Mouse (Mus musculus) forebrain, postnatal 0 days (tissue): ENCODE data around the gene Gsx2. TPM values are rescaled to one million over a fixed set of nuclear protein-coding genes. Genes with fewer than 3 reads are reported as not detected.

Source experiments
- ATAC-seq: fragments of 200-750 bp; cut with Nextera tagmentation; 2 replicates; pipeline ENCODE4 v1.8.0; 2017; ENCODE audit warnings: mild to moderate bottlenecking, moderate library complexity
- DNase-seq: peaks from one replicate; pipeline ENCODE4 v3.0.0-alpha.2; 2015
- H3K27ac ChIP-seq: fragments of 300-500 bp; sonication (generic); 2 replicates; pipeline ENCODE4 v1.5.1; 2014; ENCODE audit warnings: low read depth, mild to moderate bottlenecking, antibody characterized with exemption, low read length, moderate library complexity, mixed read lengths
- H3K27me3 ChIP-seq: fragments of 300-500 bp; sonication (generic); 2 replicates; pipeline ENCODE4 v1.6.1; 2014; ENCODE audit warnings: mild to moderate bottlenecking, low read length, mixed read lengths; ENCODE audit not compliant: insufficient read depth
- H3K36me3 ChIP-seq: fragments of 300-500 bp; sonication (generic); 2 replicates; pipeline ENCODE4 v1.6.1; 2014; ENCODE audit warnings: mild to moderate bottlenecking, moderate library complexity; ENCODE audit not compliant: insufficient read depth
- H3K4me1 ChIP-seq: fragments of 300-500 bp; sonication (generic); 2 replicates; pipeline ENCODE4 v1.6.1; 2014; ENCODE audit warnings: antibody characterized with exemption; ENCODE audit not compliant: insufficient read depth
- H3K4me2 ChIP-seq: fragments of 300-500 bp; sonication (generic); 2 replicates; pipeline ENCODE4 v1.6.1; 2014; ENCODE audit warnings: low read depth, mild to moderate bottlenecking, moderate library complexity
- H3K4me3 ChIP-seq: fragments of 300-500 bp; sonication (generic); 2 replicates; pipeline ENCODE4 v1.5.1; 2014; ENCODE audit warnings: low read depth, low read length, mixed read lengths
- H3K9ac ChIP-seq: fragments of 300-500 bp; sonication (generic); 2 replicates; pipeline ENCODE4 v1.6.1; 2014; ENCODE audit warnings: mild to moderate bottlenecking
- H3K9me3 ChIP-seq: fragments of 300-500 bp; sonication (generic); 2 replicates; pipeline ENCODE4 v1.6.1; 2016; ENCODE audit warnings: low read length
- CTCF ChIP-seq: sonication (generic); IDR thresholded peaks from 2 replicates; pipeline ENCODE4 v1.5.1; 2016; ENCODE audit warnings: antibody characterized with exemption, control low read depth, low read depth
- WGBS: fragments of 180-500 bp; shearing (Covaris S2); extraction: QIAGEN DNeasy Blood & Tissue Kit; methylation state at CpG from one replicate; pipeline ENCODE4 v1.1.7; 2014; 5-methylcytosine and 5-hydroxymethylcytosine counted together
- polyA plus RNA-seq: library from polyadenylated mRNA; unstranded; fragments of >200 nt; fragmentation: Nextera tagmentation; extraction: Ambion mirVana; gene quantifications from 2 replicates; pipeline ENCODE4 v1.2.1, GENCODE M21; 2015
- total RNA-seq: library from RNA; depleted of rRNA; stranded (reverse); fragments of >200 nt; gene quantifications from 2 replicates; pipeline ENCODE4 v1.2.3, GENCODE M21; 2014

The Gsx2 gene
- total and polyA plus RNA-seq, 2 experiments from 2014 or later = 1.5 to 1.7 TPM

DNA sequence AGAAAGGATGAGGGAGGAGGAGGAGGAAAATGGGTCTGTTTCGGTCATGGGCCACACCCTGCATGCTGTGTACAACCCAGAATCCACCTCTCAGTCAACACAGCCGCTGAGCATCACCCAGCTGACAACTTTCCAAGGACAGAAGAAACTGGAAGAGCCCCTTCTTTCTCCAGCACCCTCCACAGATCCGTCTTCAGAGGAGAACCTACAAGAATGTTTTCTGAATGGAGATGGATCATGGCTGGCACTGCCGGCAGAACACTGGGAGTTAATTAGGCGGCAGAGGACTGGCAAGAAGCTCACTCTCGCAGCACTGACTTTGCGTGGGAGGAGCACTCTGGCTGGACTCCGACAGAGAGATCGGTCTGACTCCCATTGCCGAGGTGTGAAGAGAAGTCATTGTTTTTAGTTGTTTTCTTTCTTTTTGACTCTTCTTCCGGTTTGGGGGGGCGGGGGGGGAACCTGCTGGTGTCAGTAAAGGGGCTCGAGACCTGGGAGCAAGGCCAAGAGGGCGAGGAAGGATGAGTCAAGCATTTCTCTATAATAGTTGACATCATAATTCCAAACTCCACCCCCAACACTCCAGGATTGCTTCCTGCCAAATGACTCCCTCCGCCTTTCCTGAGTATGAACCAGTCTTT lies 28.6 kb upstream of the Gsx2 start:
- H3K36me3 ChIP-seq = no peaks in the 10 kb centered on the region
- ATAC-seq (no peak), DNase-seq (no peak)
- H3K4me2 ChIP-seq = no peak overlapping the region
- no peak for TF ChIP-seq CTCF
- peaks cover 15% of the 10 kb centered on the region for H3K4me1 ChIP-seq
- no peak overlapping the region for H3K4me3 ChIP-seq
- 52% methylated on average over 15 of the region's 15 CpGs for WGBS
- H3K27ac ChIP-seq = no peak overlapping the region
- no peaks in the 10 kb centered on the region; the same call in 1 of the 2 replicates for H3K27me3 ChIP-seq
- H3K9me3 ChIP-seq = no peaks in the 10 kb centered on the region
- H3K9ac ChIP-seq = no peak overlapping the region

DNA sequence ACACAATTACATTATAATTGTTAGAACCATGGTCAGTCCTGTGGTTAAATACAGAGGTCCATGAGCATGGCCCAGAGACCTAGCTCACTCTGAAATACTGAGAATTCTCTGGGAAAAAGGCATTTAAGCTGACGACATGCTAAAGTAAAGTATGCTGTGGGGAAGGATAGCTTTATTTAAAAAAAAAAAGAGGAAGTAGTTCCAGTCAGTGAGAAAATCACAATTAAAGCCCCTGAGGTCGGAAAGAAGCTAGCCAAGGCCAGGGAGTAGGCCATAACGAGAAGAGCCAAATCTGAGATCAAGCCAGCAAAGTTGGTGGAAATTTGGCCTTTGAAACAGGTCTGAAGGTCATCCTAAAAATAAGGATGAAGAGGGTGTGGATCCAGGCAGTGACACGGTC lies 24.3 kb upstream of the Gsx2 start:
- Histone ChIP-seq H3K27ac (no peak overlapping the region), H3K4me1 (no peaks in the 10 kb centered on the region), H3K9ac (no peak overlapping the region), H3K4me2 (no peak overlapping the region), H3K27me3 (no peaks in the 10 kb centered on the region; the same call in 1 of the 2 replicates), H3K36me3 (no peaks in the 10 kb centered on the region), H3K4me3 (no peak overlapping the region), H3K9me3 (no peaks in the 10 kb centered on the region)
- WGBS = 73% methylated on average over 4 of the region's 4 CpGs
- ATAC-seq = no peak
- no peak for DNase-seq
- no peak for TF ChIP-seq CTCF

DNA sequence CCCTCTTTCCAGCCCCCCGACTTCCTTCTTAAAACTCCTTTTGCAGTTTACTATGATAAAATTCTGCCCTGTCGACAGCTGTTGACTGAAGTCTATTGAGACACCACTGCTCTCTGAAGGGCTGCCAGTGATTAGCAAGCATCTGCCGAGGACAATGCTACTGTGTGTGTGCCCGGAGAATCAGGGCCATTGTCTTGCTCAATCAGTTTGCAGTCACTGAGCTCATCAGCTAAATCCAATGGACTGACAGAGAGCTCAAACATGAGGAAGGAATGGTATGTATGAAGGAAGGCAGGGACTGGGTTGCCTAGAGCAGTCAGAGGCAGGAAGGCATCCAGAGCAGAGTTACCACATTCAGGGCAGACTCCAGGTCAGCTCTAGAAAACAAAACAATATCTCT lies 12.2 kb upstream of the Gsx2 start:
- 20% methylated on average over 4 of the region's 4 CpGs for WGBS
- Histone ChIP-seq H3K27ac (no peak overlapping the region), H3K4me1 (peaks cover 3% of the 10 kb centered on the region), H3K36me3 (no peaks in the 10 kb centered on the region), H3K27me3 (peaks cover 9% of the 10 kb centered on the region), H3K9me3 (no peaks in the 10 kb centered on the region), H3K4me3 (no peak overlapping the region), H3K9ac (no peak overlapping the region), H3K4me2 (no peak overlapping the region)
- DNase-seq (no peak), ATAC-seq (peak; percentile 36; the same call in 1 of the 2 replicates)
- TF ChIP-seq CTCF = no peak

DNA sequence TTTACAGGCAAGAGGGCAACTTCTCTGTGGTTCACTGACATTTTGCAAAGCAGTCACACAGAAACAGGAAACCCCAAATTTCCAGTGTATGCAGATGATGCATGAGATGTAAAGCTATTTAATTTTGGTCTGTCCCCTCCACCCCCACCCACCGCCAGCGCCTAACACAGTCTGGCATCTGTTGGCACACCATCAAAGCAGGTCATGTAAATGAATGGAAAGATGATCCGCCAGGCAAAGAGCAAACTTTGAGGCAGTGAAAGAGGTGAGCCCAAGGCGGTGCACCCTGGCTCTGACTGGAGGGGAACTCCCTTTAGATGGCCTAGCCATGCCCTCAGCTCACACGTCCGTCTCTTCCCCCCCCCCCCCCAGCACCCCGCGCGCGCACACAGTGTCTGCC lies 8.7 kb upstream of the Gsx2 start:
- WGBS = 9% methylated on average over 6 of the region's 10 CpGs
- DNase-seq (no peak), ATAC-seq (no peak)
- Histone ChIP-seq H3K9me3 (no peaks in the 10 kb centered on the region), H3K27ac (no peak overlapping the region), H3K9ac (no peak overlapping the region), H3K4me2 (peak overlapping the region; percentile 59), H3K36me3 (no peaks in the 10 kb centered on the region), H3K27me3 (peaks cover 20% of the 10 kb centered on the region), H3K4me1 (peaks cover 7% of the 10 kb centered on the region), H3K4me3 (peak overlapping the region; percentile 41)
- no peak for TF ChIP-seq CTCF

DNA sequence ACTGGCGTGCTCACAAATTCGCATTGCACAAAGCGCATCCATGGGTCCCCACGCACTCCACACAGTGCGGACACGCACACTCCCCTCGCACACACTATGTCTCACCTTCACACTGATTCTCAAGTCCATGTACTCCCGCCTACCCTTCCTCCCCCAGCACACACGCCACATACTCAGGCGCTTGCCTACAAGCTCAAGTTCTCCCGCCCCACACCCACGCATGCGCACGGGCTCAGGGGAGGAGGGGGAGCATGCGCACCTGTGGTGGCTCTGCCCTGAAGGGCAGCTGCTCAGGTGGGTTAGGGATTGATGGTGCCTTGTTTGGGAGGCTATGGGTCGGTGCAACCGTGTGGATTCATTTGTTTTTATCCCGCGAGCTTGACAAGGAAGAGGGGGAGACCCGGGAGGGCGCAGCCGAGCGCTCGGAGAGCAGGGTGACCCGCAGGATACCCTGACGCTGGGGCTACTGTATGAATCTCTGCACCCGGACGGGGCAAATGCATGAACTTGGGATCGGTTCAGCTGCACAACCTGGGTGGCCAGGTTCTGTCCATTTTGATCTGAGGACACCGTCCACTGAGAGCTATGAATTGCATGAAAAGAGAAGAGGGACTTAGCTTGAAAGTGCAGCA lies 8.2 kb upstream of the Gsx2 start:
- no peak overlapping the region for H3K27ac ChIP-seq
- H3K9me3 ChIP-seq = no peaks in the 10 kb centered on the region
- TF ChIP-seq CTCF = no peak
- H3K27me3 ChIP-seq = peaks cover 25% of the 10 kb centered on the region
- H3K4me3 ChIP-seq = peak overlapping the region; percentile 41
- H3K4me1 ChIP-seq = peaks cover 7% of the 10 kb centered on the region
- 4% methylated on average over 30 of the region's 30 CpGs for WGBS
- peak overlapping the region; percentile 59 for H3K4me2 ChIP-seq
- DNase-seq (peak; percentile 82), ATAC-seq (peak; percentile 69)
- H3K9ac ChIP-seq = peak overlapping the region; percentile 43
- no peaks in the 10 kb centered on the region for H3K36me3 ChIP-seq

DNA sequence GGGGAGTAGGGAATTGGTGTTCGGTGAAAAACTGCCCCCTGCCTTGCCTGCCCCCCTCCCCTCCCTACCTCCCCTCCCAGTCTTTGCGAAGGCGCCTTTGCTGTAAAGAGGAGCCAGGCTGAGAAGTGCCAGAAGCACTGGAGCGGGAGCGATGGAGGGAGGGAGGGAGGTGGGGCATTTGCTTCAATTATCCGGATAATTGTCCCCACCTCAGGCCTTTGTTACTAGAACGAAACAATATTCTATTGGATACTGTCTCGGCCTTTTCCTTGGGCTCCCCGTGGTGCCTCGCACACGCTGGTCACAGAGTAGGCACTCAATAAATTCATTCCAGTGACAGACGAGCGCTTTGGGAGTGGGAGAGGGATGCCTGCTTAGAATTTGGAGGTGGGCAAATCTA lies 5.3 kb upstream of the Gsx2 start:
- Histone ChIP-seq H3K27ac (no peak overlapping the region), H3K27me3 (peaks cover 53% of the 10 kb centered on the region), H3K4me2 (peak overlapping the region; percentile 13; the same call in 1 of the 2 replicates), H3K36me3 (no peaks in the 10 kb centered on the region), H3K9ac (no peak overlapping the region), H3K4me1 (peaks cover 7% of the 10 kb centered on the region), H3K9me3 (no peaks in the 10 kb centered on the region), H3K4me3 (no peak overlapping the region)
- ATAC-seq (peak; percentile 6; the same call in 1 of the 2 replicates), DNase-seq (no peak)
- WGBS = under 1% methylated on average over 13 of the region's 13 CpGs
- no peak for TF ChIP-seq CTCF

DNA sequence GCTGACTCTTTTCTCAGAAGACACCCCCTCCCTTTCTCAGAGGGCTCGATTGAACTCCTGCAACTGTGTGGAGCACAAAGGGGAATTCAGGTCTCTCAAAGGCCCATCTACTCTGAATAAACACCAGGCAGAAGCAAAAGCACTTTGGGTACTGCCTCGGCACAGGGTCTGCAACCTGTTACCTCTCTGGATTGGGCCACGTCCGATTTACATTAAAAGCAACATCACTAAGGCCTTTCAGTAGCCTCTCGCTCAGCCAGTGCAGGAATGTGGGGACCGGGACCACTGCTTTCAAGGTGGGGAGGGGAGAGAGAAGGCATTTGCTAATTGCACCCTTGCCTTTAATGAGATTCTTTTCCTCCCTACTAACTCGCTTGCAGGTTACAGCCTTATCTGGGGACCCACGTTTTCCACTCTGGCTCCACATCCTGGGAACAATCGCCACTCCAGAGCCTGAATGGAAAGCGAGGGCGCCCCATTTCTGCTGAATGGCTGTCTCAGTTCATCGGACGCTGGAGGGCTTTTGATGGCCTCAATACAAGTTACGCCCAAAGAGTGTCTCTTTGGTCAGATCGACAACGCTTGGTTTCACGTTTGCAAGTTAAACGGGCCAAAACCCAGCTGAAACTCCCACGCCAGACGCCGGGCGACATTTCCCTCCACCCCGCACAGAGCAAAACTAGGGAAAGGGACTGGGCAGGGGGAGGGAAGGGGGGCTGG lies 4.6 kb upstream of the Gsx2 start:
- TF ChIP-seq CTCF = no peak
- peak overlapping the region; percentile 13; the same call in 1 of the 2 replicates for H3K4me2 ChIP-seq
- no peaks in the 10 kb centered on the region for H3K9me3 ChIP-seq
- WGBS = 2% methylated on average over 23 of the region's 23 CpGs
- H3K36me3 ChIP-seq = no peaks in the 10 kb centered on the region
- DNase-seq = no peak
- peaks cover 58% of the 10 kb centered on the region for H3K27me3 ChIP-seq
- ATAC-seq = no peak
- no peak overlapping the region for H3K4me3 ChIP-seq
- H3K27ac ChIP-seq = no peak overlapping the region
- no peak overlapping the region for H3K9ac ChIP-seq
- peaks cover 9% of the 10 kb centered on the region for H3K4me1 ChIP-seq
